17 mouse cellular contexts compared by ENCODE assay signal in the genomic region with DNA sequence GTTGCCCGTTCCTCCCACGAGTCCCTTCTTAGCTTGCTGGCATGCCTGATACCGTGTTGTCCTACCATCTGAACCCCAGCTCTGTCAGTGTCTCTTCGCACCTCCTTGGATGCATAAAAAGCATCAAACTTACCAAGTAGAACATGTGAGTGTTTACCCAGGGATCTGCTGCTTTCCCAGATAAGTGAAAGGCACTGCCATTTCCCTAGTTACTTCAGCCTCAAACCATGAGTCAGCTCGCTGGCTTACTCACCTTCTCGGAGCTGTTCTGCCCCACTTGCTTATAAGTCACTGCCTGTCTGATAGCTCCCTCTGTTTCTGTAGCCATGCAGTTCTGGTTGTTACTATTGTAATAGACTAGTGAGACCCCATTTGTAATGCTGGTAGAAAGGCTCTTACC. TPM values are rescaled to one million over a fixed set of nuclear protein-coding genes. Genes with fewer than 3 reads are reported as not detected.
DNase-seq lines count a peak whose midpoint lies in the region; ATAC-seq and TF ChIP-seq lines count a peak whose summit lies in the region.
"Had no signal": no experiment of that assay in that cellular context is flagged by ENCODE, and none has a peak within 500 bp of the region (broad histone marks: within the 10 kb centered on the region; RNA-seq: fewer than 3 reads in every experiment).

No protein-coding gene starts in this region.

- no peak for TF ChIP-seq CTCF in kidney, adult 2 months (conservative IDR thresholded peaks at IDR 0.05; ENCODE audit: insufficient read depth, insufficient read length, low read depth, low read length)
- no peak for TF ChIP-seq CTCF in small intestine, adult 2 months (IDR thresholded peaks at IDR 0.05; ENCODE audit: extremely low read depth, insufficient read length, insufficient replicate concordance, low read depth, low read length)

- H3K9ac ChIP-seq in kidney, embryonic 15.5 days, result no peak overlapping the region
- H3K9ac ChIP-seq: embryonic facial prominence, embryonic 15.5 days had no signal

- no peak overlapping the region for H3K4me2 ChIP-seq in kidney, embryonic 15.5 days
- H3K4me2 ChIP-seq: embryonic facial prominence, embryonic 15.5 days; heart, embryonic 11.5 days had no signal

- TF ChIP-seq POLR2A in kidney, adult 2 months (IDR thresholded peaks at IDR 0.05; ENCODE audit: low read depth, low read length), result no peak
- TF ChIP-seq POLR2A in small intestine, adult 2 months (IDR thresholded peaks at IDR 0.05; ENCODE audit: low read depth, low read length), result no peak

- peak overlapping the region; percentile 15 for H3K27ac ChIP-seq in kidney, adult 2 months (ENCODE audit: insufficient read depth, low read depth, low read length)
- no peak overlapping the region for H3K27ac ChIP-seq in kidney, embryonic 15.5 days
- H3K27ac ChIP-seq in small intestine, adult 2 months (ENCODE audit: insufficient read depth, low read depth, low read length), result peak overlapping the region; percentile 26; the same call in 1 of the 2 replicates
- H3K27ac ChIP-seq: embryonic facial prominence, embryonic 15.5 days; hindbrain, embryonic 10.5 days; macrophage had no signal

- peaks cover 17% of the 10 kb centered on the region for H3K4me1 ChIP-seq in kidney, adult 2 months (ENCODE audit: control insufficient read depth, insufficient read depth, low read length)
- H3K4me1 ChIP-seq in kidney, embryonic 15.5 days, result peaks cover 15% of the 10 kb centered on the region
- H3K4me1 ChIP-seq in small intestine, adult 2 months (ENCODE audit: control insufficient read depth, insufficient read depth, insufficient read length, low read length), result peaks cover 11% of the 10 kb centered on the region; the same call in 1 of the 2 replicates
- H3K4me1 ChIP-seq: embryonic facial prominence, embryonic 15.5 days; hindbrain, embryonic 10.5 days had no signal

- H3K9me3 ChIP-seq in kidney, embryonic 15.5 days (replicated peaks), result no peaks in the 10 kb centered on the region
- H3K9me3 ChIP-seq: embryonic facial prominence, embryonic 15.5 days; hindbrain, embryonic 10.5 days had no signal

- H3K36me3 ChIP-seq in kidney, adult 2 months (ENCODE audit: control insufficient read depth, insufficient read depth, low read length), result no peaks in the 10 kb centered on the region; the same call in 1 of the 2 replicates
- peaks cover 38% of the 10 kb centered on the region for H3K36me3 ChIP-seq in kidney, embryonic 15.5 days
- peaks cover 9% of the 10 kb centered on the region for H3K36me3 ChIP-seq in small intestine, adult 2 months (ENCODE audit: control insufficient read depth, insufficient read depth, low read length)

- WGBS in kidney, adult 2 months, result 65% methylated on average over 6 of the region's 6 CpGs
- 86% methylated on average over 6 of the region's 6 CpGs for WGBS in kidney, embryonic 15.5 days
- WGBS in small intestine, adult 2 months, result 80% methylated on average over 6 of the region's 6 CpGs

- no peak for DNase-seq in kidney, adult 2 months
- DNase-seq in Muller cell, postnatal 12 days (ENCODE audit: inconsistent ontology term), result peak; percentile 9
- peak; percentile 26 for DNase-seq in adrenal gland, postnatal 10 days
- DNase-seq in cerebellum, postnatal 10 days, result no peak
- DNase-seq: cerebellum, adult 18-20 months; gastrocnemius, postnatal 25 days; layer of hippocampus, adult 9-11 months; lung, adult 2 months; right cerebral cortex, postnatal 4 days had no signal

- ATAC-seq in kidney, embryonic 15.5 days (replicated peaks; ENCODE audit: low FRiP score), result no peak
- no peak for ATAC-seq in CD4-positive, CD25-positive, alpha-beta regulatory T cell, adult 4 months
- ATAC-seq: forebrain, embryonic 14.5 days had no signal

- H3K4me3 ChIP-seq in kidney, adult 2 months (ENCODE audit: insufficient read depth, low read depth, low read length), result no peak overlapping the region
- H3K4me3 ChIP-seq in kidney, embryonic 15.5 days (replicated peaks), result no peak overlapping the region
- no peak overlapping the region for H3K4me3 ChIP-seq in small intestine, adult 2 months (ENCODE audit: low read depth, low read length)
- H3K4me3 ChIP-seq: embryonic facial prominence, embryonic 15.5 days; hindbrain, embryonic 10.5 days had no signal

- no peaks in the 10 kb centered on the region for H3K27me3 ChIP-seq in kidney, adult 2 months (replicated peaks; ENCODE audit: control insufficient read depth, insufficient read depth, low read length)
- no peaks in the 10 kb centered on the region for H3K27me3 ChIP-seq in kidney, embryonic 15.5 days
- H3K27me3 ChIP-seq in small intestine, adult 2 months (ENCODE audit: control insufficient read depth, insufficient read depth, low read length), result no peaks in the 10 kb centered on the region
- H3K27me3 ChIP-seq: embryonic facial prominence, embryonic 15.5 days had no signal

RNA-seq across cellular contexts. Expression of a gene that starts 9.1 kb away (rescaled TPM):
- 9.6 and 14.2 TPM in 2 replicates for polyA plus RNA-seq in kidney, adult 2 months (2012; rRNA removed)
- polyA plus RNA-seq in kidney, embryonic 15.5 days (2015; fragmentation: Nextera tagmentation; extraction: Ambion mirVana), result 45.1 and 45.2 TPM in 2 replicates
- 10 to 100 TPM; 32.7 to 35.4 TPM for total RNA-seq in adrenal gland, postnatal 10 days (2021)
- 0.76 and 1.4 TPM in 2 replicates for polyA plus RNA-seq in small intestine, adult 2 months (2012; rRNA removed)
- polyA plus RNA-seq in CD4-positive, CD25-positive, alpha-beta regulatory T cell, adult 4 months (2017; shearing (Covaris generic)), result 10 to 100 TPM; 59.2 to 71.1 TPM

RNA-seq across cellular contexts. Expression of a gene that starts 49.5 kb away (rescaled TPM):
- 5.6 and 5.7 TPM in 2 replicates for polyA plus RNA-seq in kidney, adult 2 months (2012; rRNA removed)
- 4.2 and 5.2 TPM in 2 replicates for polyA plus RNA-seq in kidney, embryonic 15.5 days (2015; fragmentation: Nextera tagmentation; extraction: Ambion mirVana)
- total RNA-seq in adrenal gland, postnatal 10 days (2021), result 1 to 10 TPM; 4.1 to 5.6 TPM
- 37.8 and 85.6 TPM in 2 replicates for polyA plus RNA-seq in small intestine, adult 2 months (2012; rRNA removed)
- 10 to 100 TPM; 23.6 to 26.3 TPM for polyA plus RNA-seq in CD4-positive, CD25-positive, alpha-beta regulatory T cell, adult 4 months (2017; shearing (Covaris generic))

RNA-seq across cellular contexts. Expression of a gene that starts 50.8 kb away (rescaled TPM):
- polyA plus RNA-seq in kidney, adult 2 months (2012; rRNA removed), result 5.3 and 6.5 TPM in 2 replicates
- 22.6 and 23.7 TPM in 2 replicates for polyA plus RNA-seq in kidney, embryonic 15.5 days (2015; fragmentation: Nextera tagmentation; extraction: Ambion mirVana)
- 10 to 100 TPM; 27.8 to 31.8 TPM for total RNA-seq in adrenal gland, postnatal 10 days (2021)
- 0.55 and 1.1 TPM in 2 replicates for polyA plus RNA-seq in small intestine, adult 2 months (2012; rRNA removed)
- 10 to 100 TPM; 19.5 to 20.4 TPM for polyA plus RNA-seq in CD4-positive, CD25-positive, alpha-beta regulatory T cell, adult 4 months (2017; shearing (Covaris generic))

Comparison
In these comparisons a context has a peak if more than half of its experiments do, and no peak if none do; other contexts are left out.
1. DNase-seq: peak in Muller cell, postnatal 12 days (single experiment) and adrenal gland, postnatal 10 days (single experiment); none in kidney, adult 2 months (single experiment) and cerebellum, postnatal 10 days (0 of 2).